ENCODE assay signal across 8 mouse cellular contexts in the genomic region with DNA sequence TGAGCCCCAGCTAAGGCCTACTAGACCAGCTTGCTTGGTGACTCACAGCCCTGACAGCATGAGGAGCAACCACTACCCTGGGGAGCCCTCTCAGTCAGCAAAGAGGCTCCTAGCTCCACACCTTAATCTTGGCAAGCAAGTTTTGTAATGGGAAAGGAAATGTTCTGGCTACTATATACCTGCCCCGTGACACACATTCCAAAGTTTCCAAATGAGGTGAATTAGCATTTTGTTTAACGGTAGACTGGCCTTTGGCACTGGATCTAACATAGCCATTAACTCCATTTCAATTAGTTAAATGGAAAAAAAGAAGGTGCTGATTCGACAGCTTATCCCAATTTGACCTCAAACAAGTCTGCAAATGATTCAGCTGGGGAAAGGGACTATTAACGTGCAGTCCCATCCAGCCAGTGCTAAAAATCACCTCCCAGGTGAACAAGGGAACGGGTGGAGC. TPM values are rescaled to one million over a fixed set of nuclear protein-coding genes. Genes with fewer than 3 reads are reported as not detected.
DNase-seq lines count a peak whose midpoint lies in the region; ATAC-seq lines count a peak whose summit lies in the region.

No protein-coding gene starts in this region.

- intact Hi-C loops in gastrocnemius, postnatal 36 days (cut with DNase I), result loop anchor here (10.0 kb wide), 1 partner anchor 494 kb away; no protein-coding TSS in a partner anchor

- peaks cover 8% of the 10 kb centered on the region for H3K4me1 ChIP-seq in neural tube, embryonic 11.5 days (ENCODE audit: control insufficient read depth, insufficient read depth, low read length)
- H3K4me1 ChIP-seq in limb, embryonic 10.5 days, result peaks cover 8% of the 10 kb centered on the region
- peaks cover 6% of the 10 kb centered on the region for H3K4me1 ChIP-seq in stomach, embryonic 16.5 days (ENCODE audit: control insufficient read depth, insufficient read depth, low read length)

- no peak for DNase-seq in neural tube, embryonic 11.5 days (ENCODE audit: low spot score)
- DNase-seq in neural tube, embryonic 10.5 days (ENCODE audit: extremely low spot score, low spot score), result no peak
- DNase-seq in gonadal fat pad, adult 2 months (ENCODE audit: low read depth), result peak; percentile 72
- DNase-seq in limb, embryonic 10.5 days (ENCODE audit: low spot score), result no peak
- DNase-seq in gastrocnemius, postnatal 36 days, result no peak
- no peak for DNase-seq in left cerebral cortex, adult 11 months (ENCODE audit: low spot score)
- no peak for DNase-seq in c-Kit-positive CD71-positive TER-119-positive erythroid progenitor cells, embryonic 14.5 days (ENCODE audit: low spot score)

- H3K9me3 ChIP-seq in neural tube, embryonic 11.5 days (ENCODE audit: control insufficient read depth, low read length), result no peaks in the 10 kb centered on the region
- H3K9me3 ChIP-seq in limb, embryonic 10.5 days (replicated peaks), result no peaks in the 10 kb centered on the region
- H3K9me3 ChIP-seq in stomach, embryonic 16.5 days (replicated peaks; ENCODE audit: control insufficient read depth, low read length), result no peaks in the 10 kb centered on the region

- H3K27me3 ChIP-seq in neural tube, embryonic 11.5 days (ENCODE audit: control insufficient read depth, insufficient read depth, low read length), result no peaks in the 10 kb centered on the region
- H3K27me3 ChIP-seq in limb, embryonic 10.5 days (ENCODE audit: low read depth, poor library complexity, severe bottlenecking), result no peaks in the 10 kb centered on the region
- H3K27me3 ChIP-seq in stomach, embryonic 16.5 days (ENCODE audit: control insufficient read depth, insufficient read depth, low read length), result no peaks in the 10 kb centered on the region

- H3K27ac ChIP-seq in neural tube, embryonic 11.5 days (ENCODE audit: low read depth, low read length), result no peak overlapping the region
- H3K27ac ChIP-seq in limb, embryonic 10.5 days, result no peak overlapping the region
- H3K27ac ChIP-seq in stomach, embryonic 16.5 days (ENCODE audit: low read length), result no peak overlapping the region

- 76% methylated on average over 5 of the region's 5 CpGs for WGBS in neural tube, embryonic 11.5 days
- 79% methylated on average over 5 of the region's 5 CpGs for WGBS in limb, embryonic 10.5 days
- 67% methylated on average over 5 of the region's 5 CpGs for WGBS in stomach, embryonic 16.5 days

- no peak for ATAC-seq in neural tube, embryonic 11.5 days (ENCODE audit: insufficient read depth, low FRiP score, low TSS enrichment)
- ATAC-seq in stomach, embryonic 16.5 days (ENCODE audit: insufficient read depth, low FRiP score), result no peak

- H3K36me3 ChIP-seq in neural tube, embryonic 11.5 days (ENCODE audit: control insufficient read depth, insufficient read depth, low read length), result peaks cover 3% of the 10 kb centered on the region
- H3K36me3 ChIP-seq in limb, embryonic 10.5 days, result peaks cover 45% of the 10 kb centered on the region
- H3K36me3 ChIP-seq in stomach, embryonic 16.5 days (ENCODE audit: control insufficient read depth, insufficient read depth, low read length), result peaks cover 20% of the 10 kb centered on the region; the same call in 1 of the 2 replicates

- H3K4me3 ChIP-seq in neural tube, embryonic 11.5 days (ENCODE audit: low read depth, low read length), result peak overlapping the region; percentile 90; the same call in 1 of the 2 replicates
- H3K4me3 ChIP-seq in limb, embryonic 10.5 days, result peak overlapping the region; percentile 88
- peak overlapping the region; percentile 30 for H3K4me3 ChIP-seq in stomach, embryonic 16.5 days (replicated peaks; ENCODE audit: low read length)

- peak overlapping the region; percentile 44 for H3K4me2 ChIP-seq in neural tube, embryonic 11.5 days (ENCODE audit: low read depth)
- H3K4me2 ChIP-seq in stomach, embryonic 16.5 days (ENCODE audit: low read depth, low read length), result peak overlapping the region; percentile 47

- H3K9ac ChIP-seq in neural tube, embryonic 11.5 days (ENCODE audit: low read length), result no peak overlapping the region
- H3K9ac ChIP-seq in stomach, embryonic 16.5 days (ENCODE audit: low read length), result no peak overlapping the region

RNA-seq across cellular contexts. Expression of a gene that starts 1.2 kb away (rescaled TPM):
- polyA plus RNA-seq in neural tube, embryonic 11.5 days (2014; fragmentation: Nextera tagmentation; extraction: Ambion mirVana), result 153 and 162 TPM in 2 replicates
- 75.3 and 79.4 TPM in 2 replicates for polyA plus RNA-seq in gonadal fat pad, adult 2 months (2012; rRNA removed)
- 108 and 118 TPM in 2 replicates for polyA plus RNA-seq in limb, embryonic 10.5 days (2016; fragmentation: Nextera tagmentation; extraction: Ambion mirVana)
- polyA plus RNA-seq in stomach, embryonic 16.5 days (2015; fragmentation: Nextera tagmentation; extraction: Ambion mirVana), result 57.0 and 62.0 TPM in 2 replicates
- 100 to 1,000 TPM; 131 to 146 TPM for total RNA-seq in gastrocnemius, postnatal 36 days (2021)

Comparison
In these comparisons a context has a peak if more than half of its experiments do, and no peak if none do; other contexts are left out.
1. H3K4me3 ChIP-seq: peak in every context shown above with its lines; median percentile 90 in neural tube, embryonic 11.5 days; 88 in limb, embryonic 10.5 days; 30 in stomach, embryonic 16.5 days.